Mouse (Mus musculus) forebrain, embryonic 15.5 days (tissue): ENCODE data around the gene Rint1. TPM values are rescaled to one million over a fixed set of nuclear protein-coding genes. Genes with fewer than 3 reads are reported as not detected.

Source experiments
- ATAC-seq: fragments of 200-750 bp; cut with Nextera tagmentation; replicated peaks from 2 replicates; pipeline ENCODE4 v1.8.0; 2017; ENCODE audit warnings: mild to moderate bottlenecking, moderate TSS enrichment, moderate library complexity
- H3K27ac ChIP-seq: fragments of 300-500 bp; sonication (generic); replicated peaks from 2 replicates; pipeline ENCODE4 v1.5.1; 2015; ENCODE audit warnings: mild to moderate bottlenecking, inconsistent platforms
- H3K27me3 ChIP-seq: fragments of 300-500 bp; sonication (generic); 2 replicates; pipeline ENCODE4 v1.6.1; 2015; ENCODE audit warnings: inconsistent platforms
- H3K36me3 ChIP-seq: fragments of 300-500 bp; sonication (generic); 2 replicates; pipeline ENCODE4 v1.6.1; 2015; ENCODE audit warnings: mild to moderate bottlenecking, inconsistent platforms
- H3K4me1 ChIP-seq: fragments of 300-500 bp; sonication (generic); 2 replicates; pipeline ENCODE4 v1.6.1; 2015; ENCODE audit warnings: inconsistent platforms
- H3K4me2 ChIP-seq: fragments of 300-500 bp; sonication (generic); replicated peaks from 2 replicates; pipeline ENCODE4 v1.6.1; 2015; ENCODE audit warnings: mild to moderate bottlenecking, inconsistent platforms
- H3K4me3 ChIP-seq: fragments of 300-500 bp; sonication (generic); 2 replicates; pipeline ENCODE4 v1.5.1; 2015; ENCODE audit warnings: mild to moderate bottlenecking, inconsistent platforms
- H3K9ac ChIP-seq: fragments of 300-500 bp; sonication (generic); replicated peaks from 2 replicates; pipeline ENCODE4 v1.6.1; 2015; ENCODE audit warnings: mild to moderate bottlenecking, inconsistent platforms
- H3K9me3 ChIP-seq: fragments of 300-500 bp; sonication (generic); 2 replicates; pipeline ENCODE4 v1.6.1; 2016; ENCODE audit warnings: inconsistent platforms
- WGBS: fragments of 180-500 bp; shearing (Covaris S2); methylation state at CpG from one replicate; pipeline ENCODE4 v1.1.7; 2015; ENCODE audit warnings: mixed read lengths; 5-methylcytosine and 5-hydroxymethylcytosine counted together
- polyA plus RNA-seq: library from polyadenylated mRNA; unstranded; fragments of >200 nt; fragmentation: Nextera tagmentation; extraction: Ambion mirVana; gene quantifications from 2 replicates; pipeline ENCODE4 v1.2.1, GENCODE M21; 2015

Gene Rint1
- polyA plus RNA-seq, result 28.4 and 30.4 TPM in 2 replicates

DNA sequence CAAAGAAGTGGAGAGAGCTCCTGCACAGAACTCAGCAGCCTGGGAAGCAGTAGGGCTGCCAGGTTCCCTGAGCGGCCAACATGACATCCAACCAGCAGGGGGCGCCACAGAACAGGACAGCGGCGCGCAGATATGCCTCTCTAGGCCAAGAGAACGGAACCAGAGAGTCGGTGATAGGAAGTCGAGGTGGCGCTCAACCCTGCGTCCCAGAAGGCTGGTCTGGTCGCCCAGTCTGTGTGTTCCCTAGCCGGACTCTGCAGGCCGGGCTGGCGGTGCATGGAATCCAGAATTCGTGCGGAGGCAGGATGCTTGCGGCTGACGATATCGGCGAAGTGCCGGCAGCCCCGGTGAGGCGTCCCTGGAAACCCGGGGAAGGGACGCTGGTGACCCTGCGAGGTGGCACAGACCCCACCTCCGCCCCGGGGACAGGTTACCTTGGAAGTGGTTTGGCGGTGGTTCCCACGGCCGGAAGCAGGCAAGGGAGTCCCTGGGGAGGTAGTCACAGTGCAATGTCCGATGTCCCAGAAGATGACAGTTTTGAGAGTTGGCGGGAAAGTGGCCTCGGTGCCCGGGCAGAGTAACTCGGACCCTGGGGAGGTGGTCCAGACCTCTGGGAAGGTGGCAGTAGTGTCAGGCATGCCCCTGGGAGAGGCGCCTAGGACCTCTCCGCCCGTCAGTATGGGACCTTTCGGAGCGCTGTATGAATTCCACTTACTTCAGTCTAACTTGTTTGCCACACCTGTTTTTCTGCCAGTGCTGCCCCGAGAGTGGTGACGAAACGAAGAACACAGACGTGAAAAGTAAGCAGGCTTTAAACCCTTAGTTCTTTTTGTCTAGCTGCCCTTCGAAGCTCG, at the start of gene Rint1:
TSS of gene Rint1 (plus strand) at position 176 of the 854 bp plus-strand sequence.
- H3K9ac ChIP-seq, result peak within 1 kb of the TSS; percentile 90
- no peaks in the 10 kb centered on the region; the same call in 1 of the 2 replicates for H3K36me3 ChIP-seq
- peaks cover 19% of the 10 kb centered on the region for H3K4me1 ChIP-seq
- peak within 1 kb of the TSS; percentile 82 for H3K4me3 ChIP-seq
- peak; percentile 87 for ATAC-seq
- H3K4me2 ChIP-seq, result peak within 1 kb of the TSS; percentile 79
- WGBS, result 3% methylated on average over 47 of the region's 47 CpGs
- no peaks in the 10 kb centered on the region for H3K27me3 ChIP-seq
- H3K9me3 ChIP-seq, result no peaks in the 10 kb centered on the region
- H3K27ac ChIP-seq, result peak within 1 kb of the TSS; percentile 59

GRCm38 (mm10) chr5:23743261-23743660, 44.2 kb upstream of the Rint1 start:
- Histone ChIP-seq H3K4me1 (no peaks in the 10 kb centered on the region), H3K27me3 (no peaks in the 10 kb centered on the region), H3K36me3 (peaks cover 37% of the 10 kb centered on the region), H3K27ac (no peak overlapping the region), H3K9me3 (no peaks in the 10 kb centered on the region), H3K4me2 (no peak overlapping the region), H3K9ac (no peak overlapping the region), H3K4me3 (no peak overlapping the region)
- no peak for ATAC-seq
- WGBS, result 95% methylated on average over 12 of the region's 12 CpGs

DNA sequence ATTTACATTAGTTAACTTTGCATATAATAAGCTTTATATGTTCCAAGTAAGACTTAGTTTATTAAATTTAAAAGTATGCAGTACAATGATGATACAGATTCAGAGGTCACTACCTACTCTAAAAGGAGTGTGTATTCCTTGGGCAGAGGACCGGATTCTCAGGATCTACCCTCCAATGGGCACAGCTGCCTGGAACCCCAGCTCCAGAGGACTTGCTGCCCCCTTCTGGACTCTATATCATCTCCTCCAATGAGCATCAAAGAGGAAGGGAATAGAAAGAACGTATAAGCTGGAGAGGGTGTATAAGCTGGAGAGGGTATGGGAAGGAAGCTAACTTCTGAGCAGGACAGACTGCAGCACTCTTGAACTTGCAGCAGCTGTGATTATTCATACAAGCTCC, 37.6 kb upstream of the Rint1 start:
- ATAC-seq, result no peak
- H3K9me3 ChIP-seq, result no peaks in the 10 kb centered on the region
- no peaks in the 10 kb centered on the region for H3K27me3 ChIP-seq
- no peak overlapping the region for H3K9ac ChIP-seq
- H3K4me1 ChIP-seq, result no peaks in the 10 kb centered on the region
- no peak overlapping the region for H3K4me2 ChIP-seq
- H3K36me3 ChIP-seq, result peaks cover 17% of the 10 kb centered on the region
- 62% methylated on average over 2 of the region's 2 CpGs for WGBS
- H3K4me3 ChIP-seq, result no peak overlapping the region
- H3K27ac ChIP-seq, result no peak overlapping the region

- 99% methylated on average over 9 of the region's 9 CpGs for WGBS
- no peak overlapping the region for H3K4me2 ChIP-seq
- ATAC-seq, result no peak
Observed at GRCm38 (mm10) chr5:23755591-23755990, 31.9 kb upstream of the Rint1 start.

DNA sequence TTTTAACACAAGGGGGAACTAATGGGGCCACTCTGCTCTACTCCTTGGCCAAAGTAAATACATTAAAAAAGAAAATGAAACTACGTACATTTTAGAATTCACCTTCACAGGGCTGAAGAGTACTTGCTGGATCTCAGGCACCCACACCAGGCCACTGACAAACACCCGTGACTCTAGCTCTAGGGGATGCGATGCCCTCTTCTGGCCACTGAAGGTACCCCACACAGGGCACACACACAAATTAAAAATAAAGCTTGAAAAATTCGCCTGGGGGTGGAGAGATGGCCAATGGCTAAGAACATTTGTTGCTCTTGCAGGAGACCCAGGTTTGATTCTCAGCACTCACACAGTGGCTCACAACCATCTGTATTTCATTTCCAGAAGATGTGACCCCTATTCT, 31.1 kb upstream of the Rint1 start:
- Histone ChIP-seq H3K27me3 (no peaks in the 10 kb centered on the region), H3K4me3 (no peak overlapping the region), H3K9me3 (no peaks in the 10 kb centered on the region), H3K9ac (no peak overlapping the region), H3K4me1 (no peaks in the 10 kb centered on the region), H3K4me2 (no peak overlapping the region), H3K27ac (no peak overlapping the region), H3K36me3 (peaks cover 26% of the 10 kb centered on the region)
- ATAC-seq, result no peak
- WGBS, result 96% methylated on average over 4 of the region's 4 CpGs

More at GRCm38 (mm10) chr5:23755591-23755990, 31.9 kb upstream of the Rint1 start:
- H3K4me1 ChIP-seq, result no peaks in the 10 kb centered on the region
- H3K36me3 ChIP-seq, result peaks cover 20% of the 10 kb centered on the region
- no peaks in the 10 kb centered on the region for H3K9me3 ChIP-seq
- H3K4me3 ChIP-seq, result no peak overlapping the region
- H3K27ac ChIP-seq, result no peak overlapping the region
- H3K27me3 ChIP-seq, result no peaks in the 10 kb centered on the region
- no peak overlapping the region for H3K9ac ChIP-seq

DNA sequence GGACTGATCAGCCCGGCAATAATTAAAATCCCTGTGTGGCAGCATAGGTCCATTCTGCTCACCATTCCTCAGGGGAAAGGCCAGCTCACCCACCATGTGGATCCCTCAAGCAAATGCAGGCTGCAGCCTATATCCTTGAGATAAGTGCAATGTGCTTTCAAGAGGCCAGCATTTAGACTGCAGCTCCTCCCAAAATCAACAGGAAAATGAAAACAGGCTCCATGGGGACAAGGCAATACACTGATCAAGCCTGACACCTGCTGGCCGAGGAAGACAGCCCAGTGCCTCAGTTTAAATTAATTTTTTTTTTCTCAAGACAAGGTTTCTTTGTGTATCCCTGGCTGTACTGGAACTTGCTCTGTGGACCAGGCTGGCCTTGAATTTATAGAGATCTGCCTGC, 28.9 kb upstream of the Rint1 start:
- H3K9me3 ChIP-seq, result no peaks in the 10 kb centered on the region
- no peak overlapping the region for H3K27ac ChIP-seq
- H3K36me3 ChIP-seq, result peaks cover 32% of the 10 kb centered on the region
- H3K4me3 ChIP-seq, result no peak overlapping the region
- no peak overlapping the region for H3K9ac ChIP-seq
- no peak; the same call in 1 of the 2 replicates for ATAC-seq
- no peak overlapping the region for H3K4me2 ChIP-seq
- 42% methylated on average over 2 of the region's 2 CpGs for WGBS
- no peaks in the 10 kb centered on the region for H3K27me3 ChIP-seq
- no peaks in the 10 kb centered on the region for H3K4me1 ChIP-seq

DNA sequence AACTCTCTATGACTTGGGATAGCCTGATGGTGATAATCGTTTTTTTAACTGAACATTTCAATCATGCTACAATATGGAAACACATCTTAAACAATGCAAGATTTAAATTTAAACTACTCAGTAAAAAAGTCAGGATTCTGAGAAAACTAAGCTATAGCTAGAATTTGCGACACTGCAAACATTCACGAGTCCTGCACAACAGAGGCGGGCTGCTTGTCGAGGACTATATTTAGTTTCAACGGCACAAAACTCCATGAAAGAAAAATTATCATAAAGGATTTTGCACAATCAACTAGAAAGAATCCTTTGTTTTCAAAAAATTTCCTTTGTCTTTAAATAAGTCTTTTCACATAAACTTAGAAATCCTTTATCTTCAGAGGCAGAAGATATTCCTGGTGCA, 25.0 kb upstream of the Rint1 start:
- Histone ChIP-seq H3K36me3 (peaks cover 35% of the 10 kb centered on the region), H3K4me2 (no peak overlapping the region), H3K4me3 (no peak overlapping the region), H3K27me3 (no peaks in the 10 kb centered on the region), H3K27ac (no peak overlapping the region), H3K9me3 (no peaks in the 10 kb centered on the region), H3K9ac (no peak overlapping the region), H3K4me1 (no peaks in the 10 kb centered on the region)
- 94% methylated on average over 6 of the region's 6 CpGs for WGBS
- no peak for ATAC-seq

- H3K4me2 ChIP-seq, result no peak overlapping the region
- no peak overlapping the region for H3K9ac ChIP-seq
- no peaks in the 10 kb centered on the region for H3K27me3 ChIP-seq
- peaks cover 38% of the 10 kb centered on the region for H3K36me3 ChIP-seq
- ATAC-seq, result no peak
- 94% methylated on average over 5 of the region's 5 CpGs for WGBS
- H3K4me3 ChIP-seq, result no peak overlapping the region
- no peaks in the 10 kb centered on the region for H3K4me1 ChIP-seq
- H3K27ac ChIP-seq, result no peak overlapping the region
- no peaks in the 10 kb centered on the region for H3K9me3 ChIP-seq
Observed at GRCm38 (mm10) chr5:23764557-23764956, 23.0 kb upstream of the Rint1 start.

GRCm38 (mm10) chr5:23771105-23771504, 16.4 kb upstream of the Rint1 start:
- Histone ChIP-seq H3K4me3 (no peak overlapping the region), H3K36me3 (peaks cover 34% of the 10 kb centered on the region), H3K27ac (no peak overlapping the region), H3K27me3 (no peaks in the 10 kb centered on the region), H3K9me3 (no peaks in the 10 kb centered on the region), H3K9ac (no peak overlapping the region), H3K4me1 (no peaks in the 10 kb centered on the region), H3K4me2 (no peak overlapping the region)
- ATAC-seq, result no peak
- WGBS, result 65% methylated on average over 8 of the region's 8 CpGs

DNA sequence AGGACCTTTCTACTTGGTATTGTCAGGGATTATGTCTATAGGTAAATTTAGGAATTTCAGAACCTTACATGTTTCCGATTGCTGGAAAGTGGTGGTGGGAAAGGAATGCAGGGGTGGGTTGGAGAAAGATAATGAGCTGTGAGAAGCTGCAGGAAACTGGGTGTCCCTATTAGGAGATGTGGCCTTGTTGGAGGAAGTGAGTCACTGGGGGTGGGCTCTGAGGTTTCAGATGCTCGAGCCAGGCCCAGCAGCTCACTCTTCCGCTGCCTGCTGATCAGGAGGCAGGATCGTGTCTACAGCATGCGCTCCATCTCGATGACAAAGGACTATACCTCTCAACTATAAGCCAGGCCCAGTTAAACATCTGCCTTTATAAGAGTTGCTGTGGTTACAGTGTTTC, 13.3 kb upstream of the Rint1 start:
- H3K4me1 ChIP-seq, result no peaks in the 10 kb centered on the region
- no peaks in the 10 kb centered on the region for H3K27me3 ChIP-seq
- H3K9ac ChIP-seq, result no peak overlapping the region
- H3K4me2 ChIP-seq, result no peak overlapping the region
- no peaks in the 10 kb centered on the region for H3K9me3 ChIP-seq
- no peak for ATAC-seq
- H3K27ac ChIP-seq, result no peak overlapping the region
- H3K4me3 ChIP-seq, result no peak overlapping the region
- WGBS, result 86% methylated on average over 6 of the region's 6 CpGs
- peaks cover 25% of the 10 kb centered on the region; the same call in 1 of the 2 replicates for H3K36me3 ChIP-seq

DNA sequence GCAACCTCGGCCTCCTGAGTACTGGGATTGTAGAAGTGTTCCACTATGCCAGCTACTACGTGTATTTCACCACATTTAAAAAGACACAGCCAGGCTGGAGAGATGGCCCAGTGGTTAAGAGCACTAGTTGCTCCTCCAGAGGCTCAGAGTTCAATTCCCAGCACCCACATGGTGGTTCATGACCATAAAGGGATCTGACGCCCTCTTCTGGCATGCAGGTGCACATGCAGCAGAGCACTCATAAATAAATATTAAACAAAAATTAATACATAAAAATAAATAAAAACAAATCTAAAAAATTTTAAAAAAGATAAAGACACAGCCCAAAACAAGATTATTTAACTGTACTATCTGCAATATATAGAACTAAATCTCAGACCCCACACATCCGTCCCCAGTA, 7.0 kb upstream of the Rint1 start:
- ATAC-seq, result no peak
- no peak overlapping the region for H3K4me3 ChIP-seq
- WGBS, result 89% methylated on average over 4 of the region's 4 CpGs
- no peak overlapping the region for H3K27ac ChIP-seq
- H3K4me2 ChIP-seq, result no peak overlapping the region
- peaks cover 8% of the 10 kb centered on the region; the same call in 1 of the 2 replicates for H3K36me3 ChIP-seq
- H3K27me3 ChIP-seq, result no peaks in the 10 kb centered on the region
- no peak overlapping the region for H3K9ac ChIP-seq
- peaks cover 18% of the 10 kb centered on the region for H3K4me1 ChIP-seq
- H3K9me3 ChIP-seq, result no peaks in the 10 kb centered on the region

DNA sequence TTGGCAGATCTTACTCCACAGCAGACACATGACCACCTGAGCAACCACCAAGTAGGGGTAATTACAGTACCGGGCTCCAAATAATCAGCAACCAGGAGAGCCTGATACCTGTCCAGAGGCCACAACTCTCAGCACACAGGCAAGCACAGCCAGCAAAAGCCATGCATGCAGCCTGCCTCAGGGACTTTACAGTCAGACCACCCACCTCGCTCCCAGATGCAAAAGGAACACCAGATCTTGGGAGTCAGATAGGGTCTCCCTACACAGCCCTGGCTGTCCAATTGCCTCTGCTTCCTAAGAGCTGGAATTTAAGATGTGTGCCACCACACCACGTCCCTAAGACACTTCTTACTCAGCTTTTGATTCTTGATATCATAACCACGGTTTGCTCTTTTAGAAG, 6.3 kb upstream of the Rint1 start:
- H3K27ac ChIP-seq, result no peak overlapping the region
- no peak for ATAC-seq
- H3K4me2 ChIP-seq, result no peak overlapping the region
- WGBS, result 85% methylated on average over 4 of the region's 4 CpGs
- H3K9ac ChIP-seq, result no peak overlapping the region
- 0 out of 2 replicates have a peak, but pooled peaks cover 4% of the 10 kb centered on the region for H3K36me3 ChIP-seq
- no peaks in the 10 kb centered on the region for H3K9me3 ChIP-seq
- H3K27me3 ChIP-seq, result no peaks in the 10 kb centered on the region
- H3K4me3 ChIP-seq, result no peak overlapping the region
- H3K4me1 ChIP-seq, result peaks cover 18% of the 10 kb centered on the region
